ENCODE assay signal across 1 mouse cellular context in the genomic region with DNA sequence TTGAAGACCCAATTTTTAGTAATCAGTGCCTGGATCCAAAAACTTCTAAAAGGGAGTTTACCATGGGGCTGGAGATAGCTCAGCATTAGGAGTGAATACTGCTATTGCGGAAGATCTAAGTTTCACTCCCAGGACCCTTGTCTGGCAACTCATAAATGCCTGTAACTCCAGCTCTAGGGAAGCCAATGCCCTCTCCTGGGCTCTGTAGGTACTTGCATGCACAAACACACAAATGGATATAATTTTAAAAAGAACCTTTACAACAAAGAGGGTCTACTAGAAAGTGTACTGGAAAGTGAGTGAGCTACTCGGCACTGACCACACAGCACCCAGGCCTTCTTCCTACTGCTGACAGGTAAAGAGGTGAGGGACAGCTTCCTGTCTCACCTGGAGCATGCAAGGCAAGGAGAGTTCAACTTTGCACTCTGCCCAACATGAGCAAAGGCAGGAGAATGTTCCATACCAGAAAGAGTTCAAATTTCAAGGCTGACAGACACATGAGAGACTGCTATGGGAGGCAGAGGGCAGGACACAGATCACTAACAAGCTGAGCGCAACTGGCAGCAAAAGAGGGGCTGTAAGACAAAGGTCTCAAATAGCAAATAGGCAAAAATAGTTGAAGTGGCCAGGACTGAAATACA.
TF ChIP-seq lines count a peak whose summit lies in the region.

No protein-coding gene starts in this region.

TF ChIP-seq in MEL, 35 proteins besides CTCF, POLR2A, EP300 and RAD21:
- TF ChIP-seq SMC3 (IDR thresholded peaks at IDR 0.05; ENCODE audit: low read depth, low read length) (peak; percentile 33; the same call in 1 of the 2 replicates), TAL1 (IDR thresholded peaks at IDR 0.05; ENCODE audit: low read length) (no peak)
